Mouse (Mus musculus) lung, embryonic 16.5 days (tissue): ENCODE data around the gene Eif3g. TPM values are rescaled to one million over a fixed set of nuclear protein-coding genes. Genes with fewer than 3 reads are reported as not detected.

Experiments used
- ATAC-seq: fragments of 200-750 bp; cut with Nextera tagmentation; 2 replicates; pipeline ENCODE4 v1.8.0; 2017; ENCODE audit warnings: low read depth, mild to moderate bottlenecking, moderate library complexity
- H3K27ac ChIP-seq: fragments of 300-500 bp; sonication (generic); 2 replicates; pipeline ENCODE4 v1.5.1; 2014; ENCODE audit warnings: mild to moderate bottlenecking, control low read depth, low read length
- H3K27me3 ChIP-seq: fragments of 300-500 bp; sonication (generic); 2 replicates; pipeline ENCODE4 v1.6.1; 2014; ENCODE audit warnings: low read depth, low read length, mixed read lengths; ENCODE audit not compliant: control insufficient read depth, insufficient read depth
- H3K36me3 ChIP-seq: fragments of 300-500 bp; sonication (generic); 2 replicates; pipeline ENCODE4 v1.6.1; 2014; ENCODE audit warnings: low read length; ENCODE audit not compliant: control insufficient read depth, insufficient read depth
- H3K4me1 ChIP-seq: fragments of 300-500 bp; sonication (generic); replicated peaks from 2 replicates; pipeline ENCODE4 v1.6.1; 2014; ENCODE audit warnings: low read length, mixed read lengths; ENCODE audit not compliant: control insufficient read depth, insufficient read depth
- H3K4me2 ChIP-seq: fragments of 300-500 bp; sonication (generic); 2 replicates; pipeline ENCODE4 v1.6.1; 2014; ENCODE audit warnings: low read depth, low read length, control low read depth
- H3K4me3 ChIP-seq: fragments of 300-500 bp; sonication (generic); 2 replicates; pipeline ENCODE4 v1.5.1; 2014; ENCODE audit warnings: mild to moderate bottlenecking, low read length, control low read depth
- H3K9ac ChIP-seq: fragments of 300-500 bp; sonication (generic); 2 replicates; pipeline ENCODE4 v1.6.1; 2014; ENCODE audit warnings: low read length, control low read depth
- H3K9me3 ChIP-seq: fragments of 300-500 bp; sonication (generic); 2 replicates; pipeline ENCODE4 v1.6.1; 2016; ENCODE audit warnings: low read length; ENCODE audit not compliant: control insufficient read depth
- WGBS: fragments of 180-500 bp; shearing (Covaris S2); extraction: QIAGEN DNeasy Blood & Tissue Kit; methylation state at CpG from one replicate; pipeline ENCODE4 v1.1.7; 2014; 5-methylcytosine and 5-hydroxymethylcytosine counted together
- polyA plus RNA-seq: library from polyadenylated mRNA; unstranded; fragments of >200 nt; fragmentation: Nextera tagmentation; extraction: Ambion mirVana; gene quantifications from 2 replicates; pipeline ENCODE4 v1.2.1, GENCODE M21; 2015

Eif3g gene
- polyA plus RNA-seq, 1 experiment from 2014 or later, result 258 TPM

- peak; percentile 96 for ATAC-seq
- Histone ChIP-seq H3K9ac (peak overlapping the region; percentile 83), H3K36me3 (no peaks in the 10 kb centered on the region), H3K4me2 (peak overlapping the region; percentile 85), H3K4me1 (peaks cover 5% of the 10 kb centered on the region), H3K9me3 (no peaks in the 10 kb centered on the region), H3K27ac (peak overlapping the region; percentile 95), H3K4me3 (peak overlapping the region; percentile 57), H3K27me3 (no peaks in the 10 kb centered on the region)
- under 1% methylated on average over 69 of the region's 69 CpGs for WGBS
Observed at GRCm38 (mm10) chr9:20878041-20878709, 20.2 kb downstream of the Eif3g start.

- Histone ChIP-seq H3K4me1 (peaks cover 5% of the 10 kb centered on the region), H3K27me3 (no peaks in the 10 kb centered on the region), H3K36me3 (no peaks in the 10 kb centered on the region), H3K4me2 (peak overlapping the region; percentile 85), H3K9me3 (no peaks in the 10 kb centered on the region), H3K9ac (peak overlapping the region; percentile 58), H3K27ac (0 out of 2 replicates have a peak overlapping the region, but pooled peaks have one; percentile 3), H3K4me3 (peak overlapping the region; percentile 57)
- 33% methylated on average over 14 of the region's 14 CpGs for WGBS
- no peak for ATAC-seq
Observed at GRCm38 (mm10) chr9:20877118-20878040, 21.0 kb downstream of the Eif3g start.

- Histone ChIP-seq H3K27me3 (no peaks in the 10 kb centered on the region), H3K4me1 (peaks cover 5% of the 10 kb centered on the region), H3K27ac (no peak overlapping the region), H3K4me3 (no peak overlapping the region), H3K4me2 (no peak overlapping the region), H3K9ac (no peak overlapping the region), H3K36me3 (no peaks in the 10 kb centered on the region), H3K9me3 (no peaks in the 10 kb centered on the region)
- no peak for ATAC-seq
- 65% methylated on average over 8 of the region's 9 CpGs for WGBS
Observed at GRCm38 (mm10) chr9:20876318-20877117, 21.9 kb downstream of the Eif3g start.

- ATAC-seq, result no peak
- no peak overlapping the region for H3K27ac ChIP-seq
- H3K27me3 ChIP-seq, result no peaks in the 10 kb centered on the region
- H3K4me3 ChIP-seq, result no peak overlapping the region
- no peak overlapping the region for H3K4me2 ChIP-seq
- H3K36me3 ChIP-seq, result no peaks in the 10 kb centered on the region
- peaks cover 5% of the 10 kb centered on the region for H3K4me1 ChIP-seq
- no peaks in the 10 kb centered on the region for H3K9me3 ChIP-seq
- WGBS, result 55% methylated on average over 23 of the region's 23 CpGs
- no peak overlapping the region for H3K9ac ChIP-seq
Observed at GRCm38 (mm10) chr9:20875021-20875790, 23.2 kb downstream of the Eif3g start.

GRCm38 (mm10) chr9:20873521-20873920, 24.9 kb downstream of the Eif3g start:
- WGBS, result 77% methylated on average over 12 of the region's 12 CpGs
- H3K27me3 ChIP-seq, result peaks cover 5% of the 10 kb centered on the region; the same call in 1 of the 2 replicates
- H3K4me1 ChIP-seq, result peaks cover 9% of the 10 kb centered on the region
- H3K9ac ChIP-seq, result no peak overlapping the region
- ATAC-seq, result no peak
- H3K4me3 ChIP-seq, result no peak overlapping the region
- no peak overlapping the region for H3K27ac ChIP-seq
- no peaks in the 10 kb centered on the region for H3K9me3 ChIP-seq
- H3K4me2 ChIP-seq, result no peak overlapping the region
- no peaks in the 10 kb centered on the region for H3K36me3 ChIP-seq

- H3K36me3 ChIP-seq, result no peaks in the 10 kb centered on the region
- no peaks in the 10 kb centered on the region for H3K9me3 ChIP-seq
- 82% methylated on average over 10 of the region's 10 CpGs for WGBS
- no peak overlapping the region for H3K9ac ChIP-seq
- no peak overlapping the region for H3K4me3 ChIP-seq
- no peak for ATAC-seq
- no peak overlapping the region for H3K27ac ChIP-seq
- H3K4me1 ChIP-seq, result peaks cover 9% of the 10 kb centered on the region
- peaks cover 8% of the 10 kb centered on the region; the same call in 1 of the 2 replicates for H3K27me3 ChIP-seq
- no peak overlapping the region for H3K4me2 ChIP-seq
Observed at GRCm38 (mm10) chr9:20872991-20873390, 25.4 kb downstream of the Eif3g start.

- no peak for ATAC-seq
Observed at GRCm38 (mm10) chr9:20870211-20871173, 27.9 kb downstream of the Eif3g start.

More at GRCm38 (mm10) chr9:20870211-20871173, 27.9 kb downstream of the Eif3g start:
- no peak overlapping the region for H3K27ac ChIP-seq
- H3K4me2 ChIP-seq, result no peak overlapping the region
- WGBS, result 69% methylated on average over 12 of the region's 12 CpGs
- peaks cover 8% of the 10 kb centered on the region; the same call in 1 of the 2 replicates for H3K27me3 ChIP-seq
- H3K9me3 ChIP-seq, result no peaks in the 10 kb centered on the region
- no peak overlapping the region for H3K4me3 ChIP-seq
- no peak overlapping the region for H3K9ac ChIP-seq
- peaks cover 5% of the 10 kb centered on the region; the same call in 1 of the 2 replicates for H3K4me1 ChIP-seq
- H3K36me3 ChIP-seq, result no peaks in the 10 kb centered on the region
